Mouse (Mus musculus): ENCODE measurements around the gene Mast4. TPM values are rescaled to one million over a fixed set of nuclear protein-coding genes. Genes with fewer than 3 reads are reported as not detected.

Mast4 gene
- total RNA-seq, 2 experiments from 2014 or later, result 45.9 to 49.2 TPM

DNA sequence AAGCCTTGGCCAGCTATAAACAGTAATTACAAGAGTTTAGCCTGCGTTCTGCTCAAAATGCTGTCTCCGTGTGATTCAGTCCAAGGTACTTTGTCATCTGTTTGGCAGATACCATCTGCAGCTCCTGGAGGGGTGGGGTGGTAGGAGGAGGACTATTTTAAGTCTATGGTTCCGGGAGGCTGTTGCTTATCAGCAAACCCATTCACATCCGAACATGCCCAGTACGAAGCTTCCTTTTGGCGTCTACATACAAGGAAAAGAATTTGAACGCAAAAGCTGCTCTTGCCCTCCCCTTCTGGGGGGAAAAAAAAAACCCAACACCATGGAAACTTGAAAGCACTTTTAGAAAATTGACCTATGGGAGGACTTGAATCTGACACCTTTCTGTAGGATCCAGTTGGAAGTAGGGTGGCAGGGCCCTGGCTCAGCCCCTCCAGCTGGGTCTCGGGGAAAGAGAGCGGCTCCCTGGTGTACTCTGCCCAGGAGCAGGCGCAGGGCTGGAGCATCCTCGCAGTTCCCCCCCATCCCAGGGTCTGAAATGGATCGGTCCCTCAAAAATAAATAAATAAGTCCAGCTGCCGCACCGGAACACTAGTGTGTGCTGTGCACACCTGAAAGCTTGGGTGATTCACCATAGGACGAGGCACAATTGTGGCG lies 428.2 kb downstream of the Mast4 start:
- peak; percentile 60 to 65 for DNase-seq
- intact Hi-C loops (cut with DNase I), result loop anchor here (5.0 kb wide), 2 partner anchors 94 to 191 kb away; no protein-coding TSS in a partner anchor

DNA sequence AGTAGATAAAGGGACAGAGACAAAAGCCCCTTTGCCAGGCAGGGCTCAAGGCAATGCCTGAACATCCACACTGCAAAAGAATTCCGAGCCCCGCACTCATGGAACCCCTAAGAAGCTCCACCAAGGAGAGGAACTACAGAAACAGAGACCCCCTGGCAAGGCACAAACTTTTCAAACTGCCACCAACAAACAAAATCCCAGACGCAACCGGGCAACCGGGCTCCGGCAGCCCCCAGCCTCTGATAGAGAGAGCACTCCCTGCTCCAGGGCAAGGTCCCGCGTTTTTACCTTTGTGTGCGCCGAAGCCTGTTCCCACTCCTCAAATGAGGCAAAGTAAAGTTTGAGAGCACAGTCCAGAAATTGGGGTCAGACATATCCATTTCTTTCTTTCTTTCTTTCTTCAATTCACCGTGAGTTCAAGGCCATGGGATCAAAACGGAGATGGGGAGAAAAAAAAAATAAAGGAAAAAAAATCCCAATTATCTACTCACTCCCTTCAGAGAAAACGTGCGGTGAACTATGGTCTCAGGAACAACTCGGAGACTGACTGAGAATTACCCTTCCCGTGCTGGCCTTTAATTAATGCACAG lies 428.8 kb downstream of the Mast4 start:
- intact Hi-C loops (cut with DNase I), result loop anchor here (2.0 to 5.0 kb wide), 3 partner anchors 33 to 192 kb away; no protein-coding TSS in a partner anchor
- peak in 1 of 2 experiments; percentile 20 for DNase-seq

DNA sequence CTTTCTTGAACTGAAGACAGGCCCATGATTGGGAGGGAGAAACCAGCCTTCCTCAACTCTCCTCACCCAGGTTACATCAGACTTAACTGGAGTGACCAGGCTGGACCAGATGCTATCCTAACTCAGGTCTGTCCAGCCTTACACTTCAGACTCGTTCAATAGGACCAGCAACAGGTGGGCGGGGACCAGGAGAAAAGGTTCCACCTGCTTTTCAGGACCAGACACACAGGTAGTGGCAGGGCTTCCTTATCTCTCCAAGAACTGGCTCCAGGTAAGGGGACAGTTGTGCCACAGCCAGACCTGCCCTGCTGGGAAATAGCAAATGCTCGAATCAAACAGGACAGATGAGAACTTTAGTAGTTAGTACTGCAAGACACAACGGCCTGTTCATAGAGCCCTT lies 430.6 kb downstream of the Mast4 start:
- intact Hi-C loops (cut with DNase I), result loop anchor here (2.0 kb wide), 1 partner anchor 31 kb away; no protein-coding TSS in a partner anchor

DNA sequence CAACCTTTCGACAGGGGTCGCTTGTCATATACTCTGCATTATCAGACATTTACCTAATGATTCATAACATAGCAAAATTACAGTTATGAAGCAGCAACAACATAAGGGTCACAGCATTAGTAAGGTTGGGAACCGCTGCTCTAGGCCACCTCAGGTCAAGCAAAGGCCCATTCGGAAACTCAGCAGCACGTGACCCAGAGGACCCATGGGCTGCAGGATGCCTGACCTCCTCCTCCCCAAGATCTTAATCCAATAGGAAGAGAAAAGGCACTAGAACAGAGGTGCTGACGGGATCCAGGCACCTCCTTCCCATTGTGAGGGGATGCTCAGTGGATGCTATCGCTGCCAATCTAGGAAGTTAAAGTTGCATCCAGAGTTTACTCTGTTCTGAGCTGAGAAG lies 432.2 kb downstream of the Mast4 start:
- DNase-seq, result no peak
- intact Hi-C loops (cut with DNase I), result no loop called here

More for the DNA sequence above, 430.6 kb downstream of the Mast4 start:
- no peak for DNase-seq

DNA sequence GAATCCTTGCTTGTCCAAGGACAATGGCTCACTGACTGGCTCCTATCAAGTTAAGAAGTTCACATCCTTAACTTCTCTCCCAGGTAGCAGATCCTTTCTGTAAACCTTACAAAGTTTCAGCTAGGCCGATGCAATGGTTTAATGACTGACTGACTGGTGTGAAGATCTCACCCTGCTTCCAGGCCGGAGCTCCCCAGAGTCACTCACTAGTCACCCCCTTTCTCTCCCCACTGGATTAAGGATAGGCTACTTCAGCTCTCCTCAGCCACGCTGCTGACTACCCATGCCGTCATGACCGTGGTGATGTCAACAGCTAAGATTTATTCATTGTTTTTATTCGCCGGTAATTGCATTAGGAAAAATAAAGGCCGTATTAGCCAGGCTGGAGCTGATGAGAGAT lies 433.8 kb downstream of the Mast4 start:
- intact Hi-C loops (cut with DNase I), result no loop called here
- DNase-seq, result no peak

DNA sequence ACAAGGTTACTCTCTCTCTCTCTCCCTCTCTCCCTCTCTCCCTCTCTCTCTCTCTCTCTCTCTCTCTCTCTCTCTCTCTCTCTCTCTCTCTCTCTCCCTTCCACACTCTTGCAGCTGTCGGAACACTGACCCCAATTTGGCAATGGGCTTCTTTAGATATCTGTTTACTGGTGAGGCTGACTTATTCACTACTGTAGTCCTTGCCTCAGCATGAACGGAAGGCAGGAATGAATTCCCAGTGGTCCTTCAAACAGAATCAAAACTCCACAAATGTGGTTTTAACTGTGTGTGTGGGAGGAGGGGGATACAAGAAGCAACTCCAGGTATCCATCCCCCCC lies 434.2 kb downstream of the Mast4 start:
- no peak for DNase-seq
- intact Hi-C loops (cut with DNase I), result no loop called here

DNA sequence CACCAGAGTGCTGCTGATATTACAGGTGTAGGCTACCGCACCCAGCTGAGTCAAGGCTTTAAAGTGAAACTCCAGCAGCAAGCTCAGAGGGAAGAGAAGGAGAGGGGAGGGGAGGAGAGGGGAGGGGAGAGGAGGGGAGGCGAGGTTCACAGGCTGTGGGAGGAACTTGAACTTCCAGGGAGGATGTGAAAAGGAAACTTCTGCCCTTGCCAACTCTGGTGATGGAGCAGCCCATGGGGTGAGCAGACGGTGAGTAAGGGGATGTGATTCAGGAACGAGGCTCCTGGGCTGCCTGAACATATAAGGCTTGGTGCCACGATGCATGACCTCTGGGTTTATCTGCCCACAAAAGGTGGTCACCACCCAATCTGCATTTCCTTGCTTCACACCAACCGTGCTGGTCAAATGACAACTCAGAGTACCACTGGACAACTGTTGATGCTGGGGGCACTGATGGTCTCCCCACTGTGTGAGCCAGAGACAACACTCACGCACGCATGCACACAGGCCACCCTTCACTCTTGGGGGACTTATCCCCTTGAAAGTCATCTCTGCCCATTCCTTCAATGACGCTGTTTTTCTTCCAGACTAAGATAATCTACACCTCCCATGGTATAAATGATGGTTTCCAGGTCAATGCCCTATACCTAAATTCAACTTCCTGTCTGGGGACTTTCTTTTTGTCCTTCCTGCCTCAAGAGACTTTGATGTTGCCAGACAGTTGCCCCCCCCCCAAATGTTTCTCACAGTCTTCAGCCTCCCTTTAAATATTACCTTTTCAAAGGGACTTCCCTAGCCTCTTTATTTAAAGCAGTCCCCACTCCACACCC lies 434.8 kb downstream of the Mast4 start:
- intact Hi-C loops (cut with DNase I), result no loop called here
- peak in 1 of 2 experiments; percentile 16 for DNase-seq

DNA sequence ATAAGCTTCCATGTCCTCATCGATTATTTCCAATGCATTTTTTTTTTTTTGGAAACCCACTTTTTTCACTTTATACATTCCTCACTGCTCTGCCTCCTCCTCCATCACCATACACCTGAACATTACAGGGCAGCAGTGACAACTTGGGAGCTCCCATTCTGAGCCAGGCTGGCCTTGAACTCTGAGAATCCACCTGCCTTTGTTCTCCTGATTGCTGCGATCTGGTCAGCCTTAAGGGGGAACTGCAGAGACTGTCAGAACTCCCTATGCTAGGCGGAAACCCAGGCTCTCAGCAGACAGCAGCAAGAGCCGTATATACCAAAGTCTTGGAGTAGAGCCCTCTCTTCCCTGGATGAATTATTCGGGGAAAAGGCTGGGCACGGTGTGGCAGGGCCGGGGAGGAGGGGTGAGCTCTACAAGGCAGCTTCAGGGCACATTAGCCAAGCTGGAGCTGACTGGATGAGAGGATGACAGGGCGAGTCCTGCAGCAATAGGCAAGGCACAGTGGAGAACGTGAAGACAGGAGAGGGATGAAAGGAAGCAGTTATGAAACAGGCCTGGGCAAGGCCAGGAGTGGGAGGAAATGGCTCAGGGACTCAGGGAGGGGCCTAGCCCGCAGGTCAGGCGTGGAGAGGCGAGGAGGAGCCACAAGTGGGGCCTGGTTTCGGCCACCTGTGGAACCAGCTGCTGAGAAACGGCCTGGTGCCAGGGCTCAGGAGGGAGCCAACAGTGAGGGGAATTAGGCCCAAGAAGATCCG lies 435.7 kb downstream of the Mast4 start:
- DNase-seq, result peak; percentile 40 to 47
- intact Hi-C loops (cut with DNase I), result no loop called here

DNA sequence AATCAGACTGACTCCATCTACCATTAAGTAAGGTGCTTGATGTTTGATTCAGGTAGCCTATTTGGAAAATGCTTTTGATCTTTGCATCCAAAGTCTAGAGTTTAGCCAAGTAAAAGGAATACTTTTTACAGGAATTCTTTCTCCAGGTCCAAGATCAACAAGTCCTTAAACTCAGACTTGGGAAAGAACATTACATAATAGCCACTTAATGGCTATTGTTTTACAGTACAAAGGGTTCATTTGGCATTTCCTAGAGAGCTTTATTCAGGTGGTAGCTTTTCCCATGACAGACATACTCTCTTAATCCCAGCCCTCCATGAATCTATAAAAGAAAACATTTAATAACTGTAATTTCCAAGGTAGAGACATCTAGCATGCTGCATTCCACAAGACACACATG lies 438.0 kb downstream of the Mast4 start:
- DNase-seq, result no peak
- intact Hi-C loops (cut with DNase I), result no loop called here

DNA sequence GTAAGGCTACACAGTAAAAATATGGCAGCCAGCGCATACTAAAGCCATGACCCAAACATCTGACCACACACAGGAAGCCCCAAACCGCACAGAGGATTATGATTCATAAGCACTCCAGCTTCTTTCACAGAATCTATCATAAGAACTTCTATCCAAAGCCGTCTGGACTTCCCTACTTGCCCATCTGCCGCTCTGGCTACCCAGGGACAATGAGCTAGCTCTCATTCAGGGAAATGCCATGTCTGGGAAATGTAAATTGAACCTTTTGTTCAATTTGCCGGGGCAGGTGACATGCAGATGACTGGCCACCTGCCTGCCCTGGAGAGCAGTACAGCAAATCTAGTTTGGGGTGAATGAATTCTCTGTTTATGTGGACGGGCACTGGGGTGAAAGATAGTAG lies 438.4 kb downstream of the Mast4 start:
- no peak for DNase-seq
- intact Hi-C loops (cut with DNase I), result no loop called here

DNA sequence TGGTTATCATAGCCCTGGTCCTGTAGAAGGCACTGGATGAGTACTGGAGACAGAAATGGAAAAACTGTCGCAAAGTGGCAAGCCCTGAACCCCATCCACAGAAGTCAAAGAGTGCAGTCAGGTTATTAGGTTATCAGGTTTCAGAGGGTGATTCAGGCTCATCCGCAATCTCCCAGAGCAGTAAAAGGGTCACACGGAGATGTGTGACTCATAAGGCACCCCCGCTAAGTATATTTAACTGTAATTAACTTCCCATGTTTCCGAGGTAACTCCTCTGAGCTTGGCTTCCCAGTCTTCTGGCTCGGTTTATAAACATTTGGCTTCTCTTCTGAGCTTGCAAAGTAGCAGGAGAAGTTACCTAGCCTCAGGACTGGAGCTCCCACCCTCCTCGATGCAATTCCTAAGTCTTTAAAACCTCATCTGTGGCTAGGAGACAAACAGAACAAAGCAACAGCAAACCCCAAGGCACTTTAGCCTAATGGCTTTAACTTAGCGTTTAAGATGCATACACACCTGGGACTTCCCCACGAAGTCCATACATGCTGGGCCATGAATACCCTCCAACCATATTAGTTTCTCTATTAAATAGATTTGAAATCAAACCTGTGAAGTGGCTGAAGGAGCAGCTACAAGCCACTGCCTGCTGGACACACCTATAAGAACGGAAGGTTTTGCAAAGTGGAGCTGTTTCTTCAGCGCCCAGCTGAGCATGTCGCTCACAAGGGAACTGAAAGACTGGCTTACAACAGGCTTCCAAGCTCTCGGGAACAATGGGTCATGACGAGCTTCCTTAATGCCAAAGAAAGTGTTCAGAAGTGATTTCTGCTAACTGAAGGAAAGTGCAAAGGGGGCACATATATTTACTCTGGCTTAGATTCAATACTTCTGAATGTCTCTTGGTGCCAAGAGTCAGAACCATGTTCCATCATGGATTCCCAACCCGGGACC lies 439.7 kb downstream of the Mast4 start:
- intact Hi-C loops (cut with DNase I), result no loop called here

DNA sequence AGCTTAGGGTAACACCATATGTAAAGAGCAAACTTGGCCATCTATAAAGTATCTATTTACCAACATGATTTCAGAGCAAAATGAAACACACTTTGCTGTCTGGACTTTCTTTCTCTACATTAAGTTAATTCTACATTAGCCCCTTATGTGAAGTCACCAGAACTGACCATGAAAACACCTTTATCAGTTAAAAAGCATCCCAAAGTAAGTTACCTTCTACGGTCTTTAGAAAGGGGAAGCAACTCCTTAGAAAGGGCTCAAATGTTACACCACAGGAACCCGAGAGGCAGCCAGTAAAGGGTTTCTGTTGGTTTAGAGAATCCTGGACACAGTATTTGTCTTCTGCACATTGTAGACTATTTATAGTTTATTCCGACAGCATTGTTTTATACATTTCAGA lies 441.5 kb downstream of the Mast4 start:
- no peak for DNase-seq
- intact Hi-C loops (cut with DNase I), result no loop called here

More for the DNA sequence above, 439.7 kb downstream of the Mast4 start:
- no peak for DNase-seq

DNA sequence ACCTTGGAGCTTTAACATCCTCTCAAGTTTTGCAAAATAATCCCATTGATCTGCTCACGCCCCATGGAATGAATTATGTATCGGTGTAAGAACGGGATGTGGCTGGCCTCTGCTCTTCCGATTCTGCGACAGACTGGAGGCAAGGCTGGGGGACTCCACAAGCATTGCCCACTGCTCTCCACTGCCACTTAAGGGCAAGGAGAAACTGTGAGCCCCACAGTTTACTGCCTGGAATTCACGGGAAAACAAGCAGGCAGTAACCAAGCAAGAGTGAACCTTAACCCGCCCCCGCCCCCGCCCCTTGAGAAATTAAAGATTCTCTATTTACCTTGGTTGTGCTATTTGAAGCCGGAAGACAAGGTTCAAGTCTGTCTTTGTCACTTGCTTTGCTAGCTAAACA lies 444.3 kb downstream of the Mast4 start:
- no peak for DNase-seq
- intact Hi-C loops (cut with DNase I), result no loop called here

DNA sequence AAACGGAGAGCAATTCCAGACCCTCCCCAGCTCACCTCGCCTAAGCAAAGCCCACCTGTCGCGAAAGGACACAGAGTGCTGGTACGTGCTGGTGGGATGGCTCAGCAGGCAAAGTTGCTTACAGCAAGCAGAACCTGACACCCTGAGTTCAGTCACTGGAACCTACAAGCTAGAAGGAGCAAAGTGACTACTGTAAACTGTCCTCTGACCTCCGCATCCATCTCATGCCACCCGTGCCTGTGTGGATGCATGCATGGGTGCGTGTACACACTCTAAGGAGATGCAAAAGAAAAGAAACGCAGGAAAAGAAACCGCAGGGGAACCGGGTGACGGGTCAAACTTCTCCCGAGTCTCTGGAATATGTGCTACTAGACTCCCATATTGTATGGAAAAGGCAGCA lies 444.8 kb downstream of the Mast4 start:
- DNase-seq, result no peak
- intact Hi-C loops (cut with DNase I), result no loop called here

DNA sequence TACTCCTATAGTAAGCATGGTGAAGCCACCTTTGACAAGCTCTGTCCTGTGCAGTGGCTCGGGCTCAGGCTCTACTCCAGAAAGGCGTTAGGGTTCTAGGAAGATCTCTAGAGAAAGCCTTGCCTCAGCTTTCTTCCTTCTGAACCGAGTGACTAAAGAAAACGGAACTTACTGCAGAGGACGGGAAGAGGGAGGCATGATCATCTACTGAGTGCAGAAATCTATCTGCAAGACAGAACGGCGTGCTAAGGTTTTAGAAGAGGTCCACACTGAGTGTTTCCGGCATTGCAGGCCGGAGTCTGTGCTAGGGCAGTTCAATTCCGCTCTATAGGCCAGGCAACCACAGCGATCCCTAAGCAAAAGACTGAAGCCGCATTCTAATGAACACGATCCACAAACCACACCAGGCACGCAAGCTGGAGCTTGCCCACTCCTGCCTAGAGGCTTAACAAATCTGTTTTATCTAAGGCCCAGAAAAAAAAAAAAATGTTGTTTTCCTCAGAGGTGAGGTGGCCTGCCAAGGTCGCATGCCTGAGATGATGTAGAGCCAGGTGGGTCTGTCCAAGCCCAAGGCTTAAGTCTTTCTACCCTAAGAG lies 445.3 kb downstream of the Mast4 start:
- intact Hi-C loops (cut with DNase I), result no loop called here
- no peak for DNase-seq

DNA sequence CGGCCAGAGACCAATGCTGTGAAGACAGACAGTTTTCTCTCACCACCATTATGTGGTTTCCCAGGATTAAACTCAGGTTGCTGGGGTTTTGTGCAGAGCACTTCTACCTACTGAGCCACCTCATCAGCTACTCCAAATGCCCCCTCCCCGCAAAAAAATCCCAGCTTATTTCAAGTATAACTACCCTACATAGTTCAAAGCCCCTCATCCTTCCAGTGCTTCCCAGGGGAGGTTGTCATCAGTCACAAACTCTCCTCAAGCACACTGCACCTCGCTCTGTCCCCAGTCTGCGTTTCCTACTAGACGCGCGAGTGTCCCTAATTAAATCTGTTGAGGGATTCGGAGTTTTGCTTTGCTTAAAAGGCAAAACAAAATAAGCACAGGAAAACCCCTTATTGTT lies 446.1 kb downstream of the Mast4 start:
- intact Hi-C loops (cut with DNase I), result no loop called here
- no peak for DNase-seq

DNA sequence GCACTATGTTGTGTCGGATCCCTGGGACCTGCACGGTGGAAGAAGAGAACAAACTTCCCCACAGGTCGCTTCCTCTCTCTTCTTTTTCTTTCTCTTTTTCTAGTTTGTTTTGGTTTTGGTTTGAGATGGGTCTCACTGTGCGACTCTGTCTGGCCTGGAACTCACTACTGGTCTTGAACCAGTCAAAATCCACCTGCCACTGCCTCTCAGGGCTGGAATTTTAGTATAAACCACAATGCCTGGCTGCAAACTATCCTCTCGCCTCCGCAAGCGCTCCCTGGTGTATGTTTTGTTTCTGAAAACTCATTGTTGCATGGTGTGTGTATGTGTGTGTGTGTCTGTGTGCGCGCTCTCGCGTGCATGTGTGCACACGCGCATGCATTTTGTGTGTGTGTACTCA lies 446.8 kb downstream of the Mast4 start:
- DNase-seq, result no peak
- intact Hi-C loops (cut with DNase I), result no loop called here

DNA sequence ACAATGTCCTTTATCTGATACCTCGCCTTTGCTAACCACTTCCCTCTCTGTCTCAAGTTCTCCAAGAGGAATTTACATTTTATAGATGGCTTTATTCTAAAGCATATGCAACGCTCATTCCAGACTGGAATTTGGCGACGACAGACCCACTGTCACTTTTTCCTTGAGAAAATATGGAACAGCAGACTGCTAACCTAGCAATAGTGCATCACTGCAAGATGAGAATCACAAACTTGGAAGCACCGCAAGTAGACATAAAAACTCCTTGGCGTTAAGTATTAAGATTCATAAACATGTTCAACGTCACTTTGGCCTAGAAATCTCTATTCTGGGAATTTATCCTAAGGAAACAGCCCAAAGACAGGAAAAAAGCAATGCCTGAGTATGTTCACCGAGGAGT lies 447.5 kb downstream of the Mast4 start:
- no peak for DNase-seq
- intact Hi-C loops (cut with DNase I), result no loop called here

DNA sequence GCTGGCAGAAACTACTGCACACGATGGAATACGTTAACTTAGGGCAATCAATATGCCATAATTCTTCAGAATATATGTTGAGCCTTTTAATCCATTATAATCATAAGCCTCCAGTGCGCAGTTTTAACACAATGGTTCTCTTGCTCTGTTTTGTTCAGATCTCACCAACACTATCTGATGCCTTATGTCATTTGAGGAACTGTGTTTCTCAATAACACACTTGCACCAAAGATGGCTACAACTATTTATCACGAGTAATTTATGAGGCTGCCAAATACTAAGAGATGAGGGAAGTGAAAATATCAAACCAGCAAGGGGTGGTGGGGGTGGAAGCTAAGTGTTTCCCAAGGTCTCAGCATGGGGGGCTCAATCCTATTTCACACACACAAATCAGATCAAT lies 448.1 kb downstream of the Mast4 start:
- no peak for DNase-seq
- intact Hi-C loops (cut with DNase I), result no loop called here
